Mouse (Mus musculus) spleen, adult 2 months (tissue): ENCODE measurements around the gene Zmiz2.

ENCODE experiments used
- CTCF ChIP-seq: fragments of 200-500 bp; IDR thresholded peaks from 2 replicates; pipeline ENCODE4 v1.5.1; 2011; ENCODE audit warnings: mild to moderate bottlenecking, inconsistent platforms; ENCODE audit not compliant: insufficient read depth, insufficient read length, insufficient replicate concordance; ENCODE audit errors: extremely low read depth
- POLR2A ChIP-seq: fragments of 200-500 bp; IDR thresholded peaks from 2 replicates; pipeline ENCODE4 v1.6.1; 2011; ENCODE audit warnings: low read depth, low read length, inconsistent platforms

DNA sequence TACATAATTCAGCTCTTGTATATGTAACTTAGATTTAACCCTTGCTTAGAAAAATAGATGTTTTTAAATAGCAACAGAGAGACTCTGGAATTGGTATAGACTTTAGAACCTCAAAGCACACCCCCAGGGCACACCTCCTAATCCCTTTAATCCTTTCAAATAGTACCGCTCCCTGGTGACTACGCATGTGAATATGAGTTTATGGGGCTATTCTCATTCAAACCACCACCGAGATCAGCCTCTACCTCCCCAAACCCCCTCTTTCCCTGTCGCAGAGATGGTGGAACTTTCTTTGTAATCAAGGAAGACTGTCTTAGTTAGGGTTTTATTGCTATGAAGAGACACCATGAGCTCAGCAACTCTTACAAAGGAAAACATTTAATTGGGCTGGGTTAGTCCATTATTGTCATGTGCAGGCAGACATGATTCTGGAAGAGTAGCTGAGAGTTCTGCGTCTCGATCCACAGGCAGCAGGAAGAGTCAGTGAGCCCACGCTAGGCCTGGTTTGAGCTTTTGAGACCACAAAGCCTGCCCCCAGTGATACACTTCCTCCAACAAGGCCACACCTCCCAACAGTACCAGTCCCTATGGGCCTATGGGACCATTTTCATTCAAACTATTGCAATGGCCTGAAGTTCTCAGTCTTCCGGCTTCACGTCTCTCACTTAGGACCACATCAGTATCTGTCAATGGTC, 24.1 kb upstream of the Zmiz2 start:
- TF ChIP-seq CTCF (no peak), POLR2A (no peak)
